Mouse (Mus musculus) hindbrain, embryonic 14.5 days (tissue): ENCODE data around the gene Zfp961. TPM values are rescaled to one million over a fixed set of nuclear protein-coding genes. Genes with fewer than 3 reads are reported as not detected.

ENCODE experiments used
- ATAC-seq: fragments of 200-750 bp; cut with Nextera tagmentation; 2 replicates; pipeline ENCODE4 v1.8.0; 2017; ENCODE audit warnings: moderate number of reproducible peaks, mild to moderate bottlenecking, moderate TSS enrichment, moderate library complexity; ENCODE audit not compliant: low FRiP score
- DNase-seq: peaks from one replicate; pipeline ENCODE4 v3.0.0-alpha.2; 2015; ENCODE audit warnings: low spot score
- H3K27ac ChIP-seq: fragments of 300-500 bp; sonication (generic); 2 replicates; pipeline ENCODE4 v1.5.1; 2014; ENCODE audit warnings: mild to moderate bottlenecking, moderate library complexity
- H3K27me3 ChIP-seq: fragments of 300-500 bp; sonication (generic); 2 replicates; pipeline ENCODE4 v1.6.1; 2014; ENCODE audit warnings: mild to moderate bottlenecking, low read length, mixed read lengths; ENCODE audit not compliant: control insufficient read depth, insufficient read depth
- H3K36me3 ChIP-seq: fragments of 300-500 bp; sonication (generic); replicated peaks from 2 replicates; pipeline ENCODE4 v1.6.1; 2014; ENCODE audit not compliant: control insufficient read depth, insufficient read depth
- H3K4me1 ChIP-seq: fragments of 300-500 bp; sonication (generic); replicated peaks from 2 replicates; pipeline ENCODE4 v1.6.1; 2014; ENCODE audit warnings: antibody characterized with exemption, low read length, mixed read lengths; ENCODE audit not compliant: control insufficient read depth, insufficient read depth
- H3K4me2 ChIP-seq: fragments of 300-500 bp; sonication (generic); replicated peaks from 2 replicates; pipeline ENCODE4 v1.6.1; 2014; ENCODE audit warnings: mild to moderate bottlenecking, moderate library complexity
- H3K4me3 ChIP-seq: fragments of 300-500 bp; sonication (generic); replicated peaks from 2 replicates; pipeline ENCODE4 v1.5.1; 2014; ENCODE audit warnings: mild to moderate bottlenecking, low read length
- H3K9ac ChIP-seq: fragments of 300-500 bp; sonication (generic); 2 replicates; pipeline ENCODE4 v1.6.1; 2014
- H3K9me3 ChIP-seq: fragments of 300-500 bp; sonication (generic); 2 replicates; pipeline ENCODE4 v1.6.1; 2016; ENCODE audit warnings: low read length; ENCODE audit not compliant: control insufficient read depth
- WGBS: fragments of 180-500 bp; shearing (Covaris S2); extraction: QIAGEN DNeasy Blood & Tissue Kit; methylation state at CpG from one replicate; pipeline ENCODE4 v1.1.7; 2014; 5-methylcytosine and 5-hydroxymethylcytosine counted together
- polyA plus RNA-seq: library from polyadenylated mRNA; unstranded; fragments of >200 nt; fragmentation: Nextera tagmentation; extraction: Ambion mirVana; gene quantifications from 2 replicates; pipeline ENCODE4 v1.2.1, GENCODE M21; 2014

Zfp961 gene
- polyA plus RNA-seq, 1 experiment from 2014 or later, result 18.8 TPM

DNA sequence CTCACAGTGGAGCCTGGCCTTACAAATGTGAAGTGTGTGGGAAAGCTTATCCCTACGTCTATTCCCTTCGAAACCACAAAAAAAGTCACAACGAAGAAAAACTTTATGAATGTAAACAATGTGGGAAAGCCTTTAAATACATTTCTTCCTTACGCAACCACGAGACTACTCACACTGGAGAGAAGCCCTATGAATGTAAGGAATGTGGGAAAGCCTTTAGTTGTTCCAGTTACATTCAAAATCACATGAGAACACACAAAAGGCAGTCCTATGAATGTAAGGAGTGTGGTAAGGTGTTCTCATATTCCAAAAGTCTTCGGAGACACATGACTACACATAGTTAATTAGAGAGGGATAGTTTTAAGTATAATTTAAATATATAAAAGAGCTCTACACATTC is 17.8 kb downstream of the Zfp961 start:
- Histone ChIP-seq H3K9ac (no peak overlapping the region), H3K4me1 (no peaks in the 10 kb centered on the region), H3K36me3 (peaks cover 45% of the 10 kb centered on the region), H3K27me3 (no peaks in the 10 kb centered on the region), H3K9me3 (peaks cover 4% of the 10 kb centered on the region; the same call in 1 of the 2 replicates), H3K27ac (no peak overlapping the region), H3K4me2 (no peak overlapping the region), H3K4me3 (no peak overlapping the region)
- no peak for DNase-seq
- 94% methylated on average over 6 of the region's 6 CpGs for WGBS
- ATAC-seq, result no peak

- H3K36me3 ChIP-seq, result peaks cover 30% of the 10 kb centered on the region
- DNase-seq (no peak), ATAC-seq (no peak)
- WGBS, result 90% methylated on average over 1 of the region's 1 CpGs
- no peaks in the 10 kb centered on the region for H3K4me1 ChIP-seq
- no peak overlapping the region for H3K4me3 ChIP-seq
- no peaks in the 10 kb centered on the region for H3K27me3 ChIP-seq
- H3K4me2 ChIP-seq, result no peak overlapping the region
- H3K9me3 ChIP-seq, result no peaks in the 10 kb centered on the region
- no peak overlapping the region for H3K27ac ChIP-seq
- no peak overlapping the region for H3K9ac ChIP-seq
These were observed 21.1 kb downstream of the Zfp961 start for GRCm38 (mm10) chr8:71971945-71972344.

GRCm38 (mm10) chr8:71974211-71974610 is 23.4 kb downstream of the Zfp961 start:
- Histone ChIP-seq H3K9ac (no peak overlapping the region), H3K27me3 (no peaks in the 10 kb centered on the region), H3K4me3 (no peak overlapping the region), H3K9me3 (no peaks in the 10 kb centered on the region), H3K4me2 (no peak overlapping the region), H3K4me1 (no peaks in the 10 kb centered on the region), H3K36me3 (peaks cover 9% of the 10 kb centered on the region), H3K27ac (no peak overlapping the region)
- 71% methylated on average over 3 of the region's 3 CpGs for WGBS
- DNase-seq (no peak), ATAC-seq (no peak)

GRCm38 (mm10) chr8:71981032-71981431 is 30.2 kb downstream of the Zfp961 start:
- H3K9me3 ChIP-seq, result no peaks in the 10 kb centered on the region
- H3K27me3 ChIP-seq, result no peaks in the 10 kb centered on the region
- H3K4me2 ChIP-seq, result no peak overlapping the region
- no peak for DNase-seq
- no peak overlapping the region for H3K4me3 ChIP-seq
- 78% methylated on average over 2 of the region's 2 CpGs for WGBS
- H3K36me3 ChIP-seq, result no peaks in the 10 kb centered on the region
- H3K4me1 ChIP-seq, result no peaks in the 10 kb centered on the region
- no peak for ATAC-seq
- no peak overlapping the region for H3K27ac ChIP-seq
- H3K9ac ChIP-seq, result no peak overlapping the region

- Histone ChIP-seq H3K36me3 (no peaks in the 10 kb centered on the region), H3K4me1 (no peaks in the 10 kb centered on the region), H3K4me3 (no peak overlapping the region), H3K27me3 (no peaks in the 10 kb centered on the region), H3K9me3 (no peaks in the 10 kb centered on the region), H3K9ac (no peak overlapping the region), H3K4me2 (no peak overlapping the region), H3K27ac (no peak overlapping the region)
- WGBS, result 79% methylated on average over 4 of the region's 4 CpGs
- DNase-seq (no peak), ATAC-seq (no peak)
These were observed 30.6 kb downstream of the Zfp961 start for GRCm38 (mm10) chr8:71981456-71981855.

DNA sequence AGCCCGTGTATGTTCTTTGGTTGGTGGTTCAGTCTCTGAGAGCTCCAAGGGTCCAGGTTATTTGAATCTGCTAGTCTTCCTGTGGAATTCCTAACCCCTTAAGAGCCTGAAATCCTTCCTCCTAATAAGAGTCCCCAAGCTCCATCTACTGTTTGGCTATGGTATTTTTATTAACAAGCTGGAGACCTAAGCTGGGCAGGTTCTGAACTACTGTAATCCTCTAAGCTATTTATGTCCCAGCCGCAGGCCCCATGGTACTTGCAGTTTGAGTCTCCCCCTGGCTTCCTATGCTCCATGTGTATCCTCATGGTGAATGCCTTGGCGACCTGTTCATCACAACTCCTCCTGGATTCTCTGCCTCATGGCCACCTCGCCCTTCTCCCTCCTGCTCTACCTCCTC is 33.8 kb downstream of the Zfp961 start:
- 62% methylated on average over 4 of the region's 4 CpGs for WGBS
- Histone ChIP-seq H3K4me2 (no peak overlapping the region), H3K27ac (no peak overlapping the region), H3K4me1 (no peaks in the 10 kb centered on the region), H3K9ac (no peak overlapping the region), H3K36me3 (no peaks in the 10 kb centered on the region), H3K27me3 (no peaks in the 10 kb centered on the region), H3K9me3 (no peaks in the 10 kb centered on the region), H3K4me3 (no peak overlapping the region)
- DNase-seq, result peak; percentile 32
- ATAC-seq, result no peak

DNA sequence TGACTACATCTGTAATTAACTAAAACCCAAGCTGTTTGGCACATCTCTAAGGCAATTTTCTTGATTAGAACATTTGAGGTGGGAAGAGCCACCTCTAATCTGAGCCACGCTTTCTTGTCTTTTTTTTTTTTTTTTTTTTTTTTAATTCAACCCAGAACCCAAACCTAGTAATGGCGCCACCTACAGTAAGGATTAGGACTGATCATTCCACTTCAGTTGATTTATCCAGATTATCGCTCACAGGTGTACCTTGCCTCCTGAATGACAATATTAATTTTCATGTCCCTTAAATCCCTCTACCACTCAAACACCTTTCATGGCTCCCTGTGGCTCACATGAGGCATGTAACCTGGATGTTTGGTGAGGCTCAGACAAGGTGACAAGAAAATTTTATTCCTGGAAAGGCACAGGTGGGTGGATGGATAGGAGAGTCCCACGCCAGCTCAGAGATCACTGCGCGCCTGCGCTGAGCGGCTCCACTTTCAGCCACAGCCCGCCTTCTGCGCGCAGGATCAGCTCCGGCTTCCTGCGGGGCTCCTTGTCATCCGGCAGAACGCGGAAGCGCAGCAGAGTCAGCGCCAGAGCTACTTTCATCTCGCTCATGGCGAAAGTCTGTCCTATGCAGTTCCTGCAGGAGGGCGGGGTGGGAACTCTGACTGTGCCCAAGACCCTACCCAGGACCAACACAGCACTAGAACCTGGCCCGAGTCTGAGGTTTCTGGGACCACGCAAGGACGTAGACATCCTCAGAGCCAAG is 37.5 kb downstream of the Zfp961 start:
- H3K4me1 ChIP-seq, result no peaks in the 10 kb centered on the region
- H3K9ac ChIP-seq, result peak overlapping the region; percentile 68
- no peaks in the 10 kb centered on the region for H3K27me3 ChIP-seq
- peak overlapping the region; percentile 44 for H3K4me3 ChIP-seq
- 16% methylated on average over 24 of the region's 24 CpGs for WGBS
- peak; percentile 72 for DNase-seq
- no peaks in the 10 kb centered on the region for H3K9me3 ChIP-seq
- peak; percentile 92 for ATAC-seq
- H3K36me3 ChIP-seq, result no peaks in the 10 kb centered on the region
- peak overlapping the region; percentile 73 for H3K4me2 ChIP-seq
- peak overlapping the region; percentile 54; the same call in 1 of the 2 replicates for H3K27ac ChIP-seq

- Histone ChIP-seq H3K4me1 (no peaks in the 10 kb centered on the region), H3K9ac (peak overlapping the region; percentile 68), H3K36me3 (no peaks in the 10 kb centered on the region), H3K4me3 (peak overlapping the region; percentile 44), H3K27ac (peak overlapping the region; percentile 54; the same call in 1 of the 2 replicates), H3K4me2 (peak overlapping the region; percentile 73), H3K27me3 (no peaks in the 10 kb centered on the region), H3K9me3 (no peaks in the 10 kb centered on the region)
- ATAC-seq (no peak; the same call in none of the 2 replicates), DNase-seq (no peak)
- 57% methylated on average over 13 of the region's 13 CpGs for WGBS
These were observed 38.2 kb downstream of the Zfp961 start for GRCm38 (mm10) chr8:71988867-71989599.

- H3K9ac ChIP-seq, result no peak overlapping the region
- no peak overlapping the region for H3K27ac ChIP-seq
- H3K9me3 ChIP-seq, result no peaks in the 10 kb centered on the region
- no peaks in the 10 kb centered on the region for H3K27me3 ChIP-seq
- H3K4me3 ChIP-seq, result no peak overlapping the region
- no peaks in the 10 kb centered on the region for H3K36me3 ChIP-seq
- WGBS, result 93% methylated on average over 1 of the region's 1 CpGs
- ATAC-seq, result no peak
- H3K4me1 ChIP-seq, result no peaks in the 10 kb centered on the region
- no peak for DNase-seq
- no peak overlapping the region for H3K4me2 ChIP-seq
These were observed 48.6 kb downstream of the Zfp961 start for GRCm38 (mm10) chr8:71999434-71999833.
